Mouse (Mus musculus) CH12F3 (cell line): Measurements from ENCODE around the gene Vps53.

ENCODE experiments used
- in situ Hi-C: fragments of 300-500 bp; cut with MboI; formaldehyde crosslinking; loops from 2 replicates; pipeline ENCODE4 v1.14.3; 2020; ENCODE audit warnings: low sequenced_read_pairs

Vps53 gene

DNA sequence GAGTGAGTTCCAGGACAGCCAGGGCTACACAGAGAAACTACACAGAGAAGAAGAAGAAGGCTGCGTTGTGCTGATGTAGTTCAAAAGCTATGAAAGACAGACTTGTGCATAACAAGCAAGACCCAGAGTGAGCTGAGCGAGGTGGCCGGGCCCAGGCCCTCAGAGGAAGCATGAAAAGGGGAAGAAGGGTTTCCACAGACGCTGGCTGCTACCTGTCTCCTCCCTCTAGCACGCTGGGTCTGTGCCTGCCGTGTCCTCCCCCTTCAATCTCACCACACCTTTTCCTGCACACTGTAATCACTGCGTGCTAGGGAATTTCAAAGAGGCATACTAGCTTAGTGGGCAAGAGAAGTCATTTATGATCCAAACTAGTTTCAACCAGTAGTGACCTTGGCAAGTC is 115.0 kb downstream of the Vps53 start:
- in situ Hi-C loops, result no loop called here

GRCm38 (mm10) chr11:76060906-76061305 is 118.5 kb downstream of the Vps53 start:
- in situ Hi-C loops, result no loop called here

GRCm38 (mm10) chr11:76059971-76060370 is 119.5 kb downstream of the Vps53 start:
- in situ Hi-C loops, result no loop called here

GRCm38 (mm10) chr11:76056487-76056886 is 123.0 kb downstream of the Vps53 start:
- in situ Hi-C loops, result no loop called here

DNA sequence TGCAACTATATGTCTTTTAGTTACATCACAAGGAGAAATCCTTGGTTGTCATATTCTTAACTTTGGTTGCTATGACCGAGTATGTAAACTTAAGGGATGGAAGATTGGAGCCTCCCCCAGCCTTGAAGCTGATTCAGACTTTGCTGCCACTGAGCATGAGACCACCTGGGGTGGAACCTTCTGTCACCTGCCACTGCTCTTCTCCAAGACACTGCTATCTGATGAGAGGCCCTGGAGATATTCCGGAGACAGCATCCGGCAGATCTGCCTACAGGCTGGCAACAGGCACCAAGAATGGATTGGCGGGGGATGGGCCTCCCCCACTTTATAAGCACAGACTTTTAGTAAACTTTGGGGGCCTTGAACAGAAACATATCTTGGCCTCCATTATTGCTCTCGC is 127.0 kb downstream of the Vps53 start:
- in situ Hi-C loops, result no loop called here

GRCm38 (mm10) chr11:76050967-76051512 is 128.4 kb downstream of the Vps53 start:
- in situ Hi-C loops, result no loop called here

GRCm38 (mm10) chr11:76050509-76050908 is 128.9 kb downstream of the Vps53 start:
- in situ Hi-C loops, result no loop called here

- in situ Hi-C loops, result no loop called here
Observed at GRCm38 (mm10) chr11:76045367-76045766, 134.1 kb downstream of the Vps53 start.

DNA sequence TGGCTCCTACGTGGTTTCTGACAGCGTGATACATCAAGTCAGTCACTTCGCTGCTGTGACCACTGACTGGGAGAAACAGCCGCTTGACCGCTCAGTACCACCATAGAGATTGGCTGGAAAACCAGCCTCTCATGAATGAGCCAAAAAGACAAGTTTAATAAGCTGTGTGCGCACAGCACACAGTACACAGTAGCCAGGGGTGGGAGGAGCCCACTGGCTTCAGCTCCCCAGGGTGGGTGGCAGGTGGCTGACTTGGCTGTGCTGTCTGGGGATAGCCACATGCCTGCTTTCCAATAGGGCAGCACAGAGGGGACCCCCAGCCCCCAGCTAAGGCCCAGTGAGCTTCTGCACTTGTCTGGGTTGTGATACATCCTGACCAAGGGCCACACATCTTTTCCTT is 135.0 kb downstream of the Vps53 start:
- in situ Hi-C loops, result no loop called here

GRCm38 (mm10) chr11:76042882-76043281 is 136.6 kb downstream of the Vps53 start:
- in situ Hi-C loops, result no loop called here

- in situ Hi-C loops, result no loop called here
Observed at GRCm38 (mm10) chr11:76042041-76042638, 137.3 kb downstream of the Vps53 start.

GRCm38 (mm10) chr11:76040761-76041376 is 138.6 kb downstream of the Vps53 start:
- in situ Hi-C loops, result no loop called here

DNA sequence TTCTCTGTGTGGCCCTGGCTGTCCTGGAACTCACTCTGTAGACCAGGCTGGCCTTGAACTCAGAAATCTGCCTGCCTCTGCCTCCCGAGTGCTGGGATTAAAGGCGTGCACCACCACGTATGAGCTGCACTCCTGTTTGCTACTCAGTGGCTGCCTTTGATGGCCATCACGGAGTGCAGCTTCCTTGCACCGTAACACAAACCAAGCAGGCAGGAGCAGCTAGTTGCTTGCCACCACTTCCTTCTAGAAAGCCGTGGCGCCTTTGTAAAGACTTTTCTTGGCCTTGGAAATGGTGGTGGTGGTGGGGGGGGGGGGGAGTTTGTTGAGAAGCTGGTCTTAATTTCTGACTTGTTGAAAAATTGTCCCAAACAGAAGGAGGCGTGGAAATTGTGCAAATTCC is 139.3 kb downstream of the Vps53 start:
- in situ Hi-C loops, result no loop called here

- in situ Hi-C loops, result no loop called here
Observed at GRCm38 (mm10) chr11:76039271-76040053, 140.0 kb downstream of the Vps53 start.

- in situ Hi-C loops, result no loop called here
Observed at GRCm38 (mm10) chr11:76037581-76038294, 141.7 kb downstream of the Vps53 start.

- in situ Hi-C loops, result no loop called here
Observed at GRCm38 (mm10) chr11:76035182-76035581, 144.3 kb downstream of the Vps53 start.

DNA sequence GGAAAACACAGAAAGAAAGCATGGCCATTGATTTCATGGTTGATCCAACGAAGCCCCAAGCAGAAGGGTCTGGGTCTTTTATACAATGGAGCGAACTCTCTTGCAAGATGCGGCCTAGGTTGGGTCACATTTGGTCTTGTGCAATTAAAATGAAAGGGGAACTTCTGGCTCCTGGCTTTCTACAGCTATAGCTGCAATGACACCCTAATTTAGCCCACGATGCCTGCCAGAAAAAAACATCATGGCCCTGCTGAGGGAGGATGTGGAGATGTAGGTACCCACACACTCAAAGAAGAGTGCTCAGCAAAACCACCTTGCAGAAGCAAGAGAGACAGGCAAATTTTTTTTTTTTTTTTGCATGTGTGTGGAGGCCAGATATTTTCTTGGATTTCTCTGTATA is 145.6 kb downstream of the Vps53 start:
- in situ Hi-C loops, result no loop called here

GRCm38 (mm10) chr11:76033359-76033758 is 146.1 kb downstream of the Vps53 start:
- in situ Hi-C loops, result no loop called here

GRCm38 (mm10) chr11:76028072-76028465 is 151.4 kb downstream of the Vps53 start:
- in situ Hi-C loops, result no loop called here

DNA sequence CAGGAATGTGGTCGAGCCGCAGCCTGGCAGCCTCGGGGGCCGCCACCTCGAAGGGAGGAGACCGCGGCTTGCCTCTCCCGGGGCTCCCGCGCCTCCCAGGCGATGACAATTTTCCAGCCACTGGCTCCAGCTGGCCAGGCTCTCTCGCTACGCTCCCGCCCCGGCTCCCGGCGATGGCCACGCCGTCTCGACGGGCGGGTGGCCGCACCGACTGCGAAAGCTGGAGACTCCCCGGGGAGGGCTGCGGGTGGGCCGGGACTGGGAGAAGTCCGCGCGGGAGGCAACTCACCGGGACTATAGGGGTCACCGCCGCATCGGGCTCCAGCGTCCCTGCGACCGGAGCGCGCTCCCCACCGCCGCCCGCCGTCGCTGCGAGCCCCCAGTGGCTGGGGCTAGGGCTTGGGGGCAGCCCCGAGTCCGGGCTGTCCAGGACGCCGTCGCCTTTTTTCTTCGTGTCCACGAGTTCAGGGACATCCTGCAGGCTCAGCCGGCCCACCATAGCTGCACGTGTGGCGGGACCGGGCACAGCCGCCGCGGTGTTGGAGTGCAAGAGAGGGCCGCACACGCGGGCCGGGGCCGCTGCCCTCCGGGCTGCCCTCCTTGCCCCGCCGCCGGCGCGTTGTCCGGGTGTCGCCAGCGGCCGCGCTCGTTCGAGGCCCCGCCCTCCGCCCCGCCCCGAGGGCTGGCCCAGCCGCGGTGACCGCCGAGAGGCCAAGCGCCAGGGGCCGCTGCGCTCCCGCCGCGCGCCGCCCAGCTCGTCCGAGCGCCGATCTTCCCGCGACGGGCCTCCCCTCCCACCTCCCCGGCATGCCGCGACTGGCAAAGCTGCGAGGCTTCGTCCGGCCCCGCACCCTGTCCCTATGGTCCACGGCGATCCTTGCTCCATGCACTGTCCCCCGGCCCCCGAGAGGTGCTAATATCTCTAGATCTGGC is 152.0 kb downstream of the Vps53 start, which contains the start of gene Rflnb:
Rflnb (minus strand) TSS at position 644 of the 933 bp plus-strand sequence.
- in situ Hi-C loops, result no loop called here
